Mouse (Mus musculus) heart, postnatal 0 days (tissue): ENCODE results near the gene Cdk1. TPM values are rescaled to one million over a fixed set of nuclear protein-coding genes. Genes with fewer than 3 reads are reported as not detected.
"Not testable (repeated sequence)": the region's sequence is repeated elsewhere in the genome, so short reads cannot be mapped to it uniquely, and the experiment has no call there.

Experiments
- ATAC-seq: fragments of 200-750 bp; cut with Nextera tagmentation; 2 replicates; pipeline ENCODE4 v1.8.0; 2017; ENCODE audit warnings: low read depth, moderate number of reproducible peaks, moderate library complexity; ENCODE audit not compliant: insufficient read depth
- DNase-seq: peaks from one replicate; pipeline ENCODE4 v3.0.0-alpha.2; 2016; ENCODE audit warnings: low spot score
- H3K27ac ChIP-seq: fragments of 300-500 bp; sonication (generic); 2 replicates; pipeline ENCODE4 v1.5.1; 2014; ENCODE audit warnings: low read depth, mild to moderate bottlenecking
- H3K27me3 ChIP-seq: fragments of 300-500 bp; sonication (generic); 2 replicates; pipeline ENCODE4 v1.6.1; 2014; ENCODE audit warnings: low read length, mixed read lengths; ENCODE audit not compliant: control insufficient read depth, insufficient read depth
- H3K36me3 ChIP-seq: fragments of 300-500 bp; sonication (generic); replicated peaks from 2 replicates; pipeline ENCODE4 v1.6.1; 2014; ENCODE audit warnings: low read length, mixed read lengths; ENCODE audit not compliant: control insufficient read depth, insufficient read depth
- H3K4me1 ChIP-seq: fragments of 300-500 bp; sonication (generic); 2 replicates; pipeline ENCODE4 v1.6.1; 2014; ENCODE audit warnings: antibody characterized with exemption; ENCODE audit not compliant: control insufficient read depth, insufficient read depth
- H3K4me2 ChIP-seq: fragments of 300-500 bp; sonication (generic); 2 replicates; pipeline ENCODE4 v1.6.1; 2014; ENCODE audit warnings: low read depth, mild to moderate bottlenecking, low read length, moderate library complexity
- H3K4me3 ChIP-seq: fragments of 300-500 bp; sonication (generic); 2 replicates; pipeline ENCODE4 v1.5.1; 2014; ENCODE audit warnings: low read depth, low read length
- H3K9ac ChIP-seq: fragments of 300-500 bp; sonication (generic); replicated peaks from 2 replicates; pipeline ENCODE4 v1.6.1; 2014; ENCODE audit warnings: low read depth, low read length, mixed read lengths
- H3K9me3 ChIP-seq: fragments of 300-500 bp; sonication (generic); replicated peaks from 2 replicates; pipeline ENCODE4 v1.6.1; 2016; ENCODE audit warnings: low read length; ENCODE audit not compliant: control insufficient read depth
- CTCF ChIP-seq: IDR thresholded peaks from 2 replicates; pipeline ENCODE4 v1.5.1; 2016; ENCODE audit warnings: antibody characterized with exemption, control low read depth, low read depth
- EP300 ChIP-seq: IDR thresholded peaks from 2 replicates; pipeline ENCODE4 v1.6.1; 2016; ENCODE audit warnings: antibody characterized with exemption, low read depth
- WGBS: fragments of 180-500 bp; shearing (Covaris S2); extraction: QIAGEN DNeasy Blood & Tissue Kit; methylation state at CpG from one replicate; pipeline ENCODE4 v1.1.7; 2014; 5-methylcytosine and 5-hydroxymethylcytosine counted together
- polyA plus RNA-seq: library from polyadenylated mRNA; unstranded; fragments of >200 nt; fragmentation: Nextera tagmentation; extraction: Ambion mirVana; gene quantifications from 2 replicates; pipeline ENCODE4 v1.2.1, GENCODE M21; 2015
- total RNA-seq: library from RNA; depleted of rRNA; stranded (reverse); fragments of >200 nt; gene quantifications from 2 replicates; pipeline ENCODE4 v1.2.3, GENCODE M21; 2014; ENCODE audit warnings: low replicate concordance

Gene Cdk1
- total and polyA plus RNA-seq, 2 experiments from 2014 or later, result 90.6 to 122 TPM

GRCm38 (mm10) chr10:69372061-69372460 lies 19.3 kb upstream of the Cdk1 start:
- ATAC-seq (no peak), DNase-seq (no peak)
- TF ChIP-seq CTCF (no peak), EP300 (no peak)
- Histone ChIP-seq H3K4me1 (no peaks in the 10 kb centered on the region), H3K9me3 (no peaks in the 10 kb centered on the region), H3K27me3 (no peaks in the 10 kb centered on the region), H3K27ac (no peak overlapping the region), H3K9ac (no peak overlapping the region), H3K36me3 (no peaks in the 10 kb centered on the region), H3K4me3 (no peak overlapping the region), H3K4me2 (no peak overlapping the region)
- WGBS, result 76% methylated on average over 14 of the region's 14 CpGs

- TF ChIP-seq CTCF, result peak; percentile 79
- TF ChIP-seq EP300, result no peak
- Histone ChIP-seq H3K27ac (no peak overlapping the region), H3K36me3 (no peaks in the 10 kb centered on the region), H3K27me3 (no peaks in the 10 kb centered on the region), H3K4me2 (no peak overlapping the region), H3K4me3 (no peak overlapping the region), H3K9ac (no peak overlapping the region), H3K9me3 (no peaks in the 10 kb centered on the region), H3K4me1 (no peaks in the 10 kb centered on the region)
- WGBS, result 18% methylated on average over 10 of the region's 10 CpGs
- no peak for DNase-seq
- ATAC-seq, result no peak
These were observed 18.7 kb upstream of the Cdk1 start for GRCm38 (mm10) chr10:69371441-69371840.

- no peak overlapping the region for H3K9ac ChIP-seq
- no peak overlapping the region for H3K4me2 ChIP-seq
- no peaks in the 10 kb centered on the region for H3K9me3 ChIP-seq
- H3K4me1 ChIP-seq, result no peaks in the 10 kb centered on the region
- WGBS, result 75% methylated on average over 6 of the region's 6 CpGs
- no peaks in the 10 kb centered on the region for H3K27me3 ChIP-seq
- H3K36me3 ChIP-seq, result no peaks in the 10 kb centered on the region
- no peak overlapping the region for H3K27ac ChIP-seq
- DNase-seq (no peak), ATAC-seq (no peak)
- TF ChIP-seq CTCF (no peak), EP300 (no peak)
- H3K4me3 ChIP-seq, result no peak overlapping the region
These were observed 16.6 kb upstream of the Cdk1 start for GRCm38 (mm10) chr10:69369321-69369720.

- no peak overlapping the region for H3K9ac ChIP-seq
- no peak overlapping the region for H3K4me2 ChIP-seq
- H3K4me1 ChIP-seq, result no peaks in the 10 kb centered on the region
- TF ChIP-seq EP300 (no peak), CTCF (peak; percentile 44)
- ATAC-seq, result no peak
- no peaks in the 10 kb centered on the region for H3K9me3 ChIP-seq
- no peaks in the 10 kb centered on the region for H3K27me3 ChIP-seq
- no peak overlapping the region for H3K27ac ChIP-seq
- H3K4me3 ChIP-seq, result no peak overlapping the region
- no peak for DNase-seq
- 71% methylated on average over 13 of the region's 13 CpGs for WGBS
- H3K36me3 ChIP-seq, result no peaks in the 10 kb centered on the region
These were observed 14.2 kb upstream of the Cdk1 start for GRCm38 (mm10) chr10:69366877-69367387.

GRCm38 (mm10) chr10:69366208-69366607 lies 13.5 kb upstream of the Cdk1 start:
- WGBS, result 72% methylated on average over 11 of the region's 11 CpGs
- no peak for DNase-seq
- no peak overlapping the region for H3K9ac ChIP-seq
- no peaks in the 10 kb centered on the region for H3K4me1 ChIP-seq
- H3K9me3 ChIP-seq, result no peaks in the 10 kb centered on the region
- no peaks in the 10 kb centered on the region for H3K36me3 ChIP-seq
- no peak for TF ChIP-seq EP300
- no peak for TF ChIP-seq CTCF
- H3K4me3 ChIP-seq, result no peak overlapping the region
- H3K27me3 ChIP-seq, result no peaks in the 10 kb centered on the region
- H3K4me2 ChIP-seq, result no peak overlapping the region
- ATAC-seq, result no peak
- H3K27ac ChIP-seq, result no peak overlapping the region

- ATAC-seq, result no peak
- H3K4me2 ChIP-seq, result no peak overlapping the region
- H3K9me3 ChIP-seq, result peaks cover 5% of the 10 kb centered on the region; the same call in 1 of the 2 replicates
- no peak for DNase-seq
- WGBS, result 84% methylated on average over 1 of the region's 1 CpGs
- no peaks in the 10 kb centered on the region for H3K27me3 ChIP-seq
- no peaks in the 10 kb centered on the region for H3K36me3 ChIP-seq
- no peak overlapping the region for H3K27ac ChIP-seq
- TF ChIP-seq EP300 (no peak), CTCF (no peak)
- H3K4me1 ChIP-seq, result no peaks in the 10 kb centered on the region
- no peak overlapping the region for H3K4me3 ChIP-seq
- no peak overlapping the region for H3K9ac ChIP-seq
These were observed 6.9 kb upstream of the Cdk1 start for GRCm38 (mm10) chr10:69359666-69360065.

- H3K36me3 ChIP-seq, ATAC-seq, H3K4me3 ChIP-seq, H3K9me3 ChIP-seq, DNase-seq, H3K9ac ChIP-seq, H3K27me3 ChIP-seq: not testable (repeated sequence)
- peak overlapping the region; percentile 36; the same call in 1 of the 2 replicates for H3K4me2 ChIP-seq
- peak overlapping the region; percentile 40; the same call in 1 of the 2 replicates for H3K27ac ChIP-seq
- H3K4me1 ChIP-seq, result peaks cover 22% of the 10 kb centered on the region
- WGBS, result 28% methylated on average over 5 of the region's 5 CpGs
These were observed 345 bp upstream of the Cdk1 start for GRCm38 (mm10) chr10:69353086-69353479.
